Mouse (Mus musculus): ENCODE measurements around the gene Hspa1l.

- TF ChIP-seq CTCF (IDR thresholded peaks at IDR 0.05; ENCODE audit: low read depth) = no peak
- no peak for TF ChIP-seq EP300 (IDR thresholded peaks at IDR 0.05; ENCODE audit: low read depth)
These were observed 31.7 kb downstream of the Hspa1l start for GRCm38 (mm10) chr17:35004075-35004717.
